Mouse (Mus musculus): ENCODE measurements around the gene Tgfbr1. TPM values are rescaled to one million over a fixed set of nuclear protein-coding genes. Genes with fewer than 3 reads are reported as not detected.

Tgfbr1 gene
- total and polyA plus RNA-seq, 3 experiments = 4.3 to 4.5 TPM; not detected in 1

DNA sequence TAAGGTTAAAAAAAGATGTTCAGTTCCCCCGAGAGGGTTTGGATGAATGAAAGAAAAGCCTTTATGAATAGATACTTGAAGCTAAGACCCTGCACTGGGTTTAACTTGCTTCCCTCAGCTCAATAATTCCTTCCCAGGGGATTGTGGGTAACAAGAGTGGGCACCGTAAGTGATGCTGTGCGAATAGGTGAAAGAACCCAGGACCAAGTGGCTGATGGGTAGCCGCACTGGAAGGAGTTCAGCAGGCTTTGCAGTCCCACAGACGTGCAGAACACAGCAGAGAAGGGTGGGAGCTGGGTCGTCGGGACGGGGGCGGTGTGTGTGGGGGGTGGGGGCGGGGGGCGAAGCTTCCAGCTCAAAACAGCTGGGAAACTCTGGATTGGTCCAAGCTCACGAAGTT is 82.1 kb downstream of the Tgfbr1 start:
- Histone ChIP-seq H3K27ac (ENCODE audit: control insufficient read depth, low read depth, low read length) (no peak overlapping the region), H3K4me3 (ENCODE audit: control insufficient read depth in 1 of 2, insufficient read depth in 1 of 2, low read depth in 2 of 2, low read length in 2 of 2) (no peak overlapping the region), H3K36me3 (ENCODE audit: control insufficient read depth in 1 of 2, insufficient read depth in 2 of 2, low read length in 2 of 2) (no peaks in the 10 kb centered on the region), H3K79me2 (ENCODE audit: control insufficient read depth, insufficient read depth, low read length, poor library complexity) (no peaks in the 10 kb centered on the region), H3K4me1 (ENCODE audit: control insufficient read depth in 1 of 2, insufficient read depth in 2 of 2, low read length in 2 of 2) (0 out of 4 replicates have a peak, but pooled peaks cover 0 to 3% of the 10 kb centered on the region in 2 experiments), H3K9ac (ENCODE audit: control insufficient read depth, low read depth, low read length, poor library complexity, severe bottlenecking) (no peak overlapping the region), H3K9me3 (replicated peaks; ENCODE audit: insufficient read depth, low read length) (no peaks in the 10 kb centered on the region), H3K27me3 (ENCODE audit: control insufficient read depth in 1 of 2, insufficient read depth in 2 of 2, low read length in 2 of 2) (no peaks in the 10 kb centered on the region)
- TF ChIP-seq MYC (IDR thresholded peaks at IDR 0.05; ENCODE audit: low read depth, low read length) = no peak
- no peak for TF ChIP-seq MYB (IDR thresholded peaks at IDR 0.05; ENCODE audit: low read depth, low read length)
- no peak for TF ChIP-seq UBTF (IDR thresholded peaks at IDR 0.05; ENCODE audit: borderline replicate concordance, insufficient read depth, low read depth, low read length)
- TF ChIP-seq JUND (IDR thresholded peaks at IDR 0.05; ENCODE audit: low read depth, low read length) = no peak
- no peak for TF ChIP-seq POLR2AphosphoS2 (IDR thresholded peaks at IDR 0.05; ENCODE audit: low read length)
- DNase-seq (ENCODE audit: low read depth, low spot score) = no peak

DNA sequence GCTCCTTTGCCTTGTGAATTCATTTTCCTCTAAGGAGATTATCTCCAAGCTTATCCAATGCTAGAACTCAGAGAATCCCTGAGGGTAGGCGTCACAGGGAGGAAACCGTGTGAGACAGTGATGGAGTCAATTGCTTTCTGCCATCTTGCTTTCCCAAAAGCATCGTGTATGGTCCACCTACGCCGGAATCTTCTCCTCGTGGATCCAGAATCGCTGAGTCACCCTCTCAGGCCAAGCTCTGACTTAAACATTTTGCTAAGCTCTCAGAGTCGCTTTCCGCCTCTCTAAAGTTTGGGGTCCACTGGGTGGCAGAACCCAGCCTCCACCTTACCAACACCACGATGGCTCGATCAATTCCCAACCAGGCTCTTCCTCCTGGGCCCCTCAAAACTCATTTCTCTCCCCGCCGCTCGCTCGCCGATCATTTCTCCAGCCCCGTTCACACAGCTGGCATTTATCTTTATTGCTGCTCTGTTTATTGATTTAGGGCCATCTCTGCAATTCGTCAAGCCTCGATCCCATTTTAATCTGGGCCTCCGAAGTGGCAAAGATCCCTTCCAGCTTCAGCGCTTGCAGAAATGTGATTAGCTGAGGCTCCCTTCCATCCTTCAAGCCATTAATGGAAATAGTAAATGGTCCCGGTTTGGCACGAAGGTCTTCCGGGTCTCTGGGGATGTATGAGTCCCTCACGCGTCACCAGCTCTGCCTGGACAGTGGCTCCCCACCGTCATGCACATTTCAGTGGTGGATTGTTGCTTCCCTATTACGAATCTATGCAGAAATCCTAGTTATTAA is 82.7 kb downstream of the Tgfbr1 start:
- TF ChIP-seq KAT2A (conservative IDR thresholded peaks at IDR 0.05; ENCODE audit: low read depth, low read length) = no peak
- H3K27me3 ChIP-seq (ENCODE audit: control insufficient read depth in 1 of 2, insufficient read depth in 2 of 2, low read length in 2 of 2) = no peaks in the 10 kb centered on the region
- H3K9ac ChIP-seq (ENCODE audit: control insufficient read depth, low read depth, low read length, poor library complexity, severe bottlenecking) = no peak overlapping the region
- H3K4me3 ChIP-seq (ENCODE audit: control insufficient read depth in 1 of 2, insufficient read depth in 1 of 2, low read depth in 2 of 2, low read length in 2 of 2) = no peak overlapping the region
- H3K9me3 ChIP-seq (replicated peaks; ENCODE audit: insufficient read depth, low read length) = no peaks in the 10 kb centered on the region
- no peaks in the 10 kb centered on the region for H3K79me2 ChIP-seq (ENCODE audit: control insufficient read depth, insufficient read depth, low read length, poor library complexity)
- no peak overlapping the region for H3K27ac ChIP-seq (ENCODE audit: control insufficient read depth, low read depth, low read length)
- H3K36me3 ChIP-seq (ENCODE audit: control insufficient read depth in 1 of 2, insufficient read depth in 2 of 2, low read length in 2 of 2) = no peaks in the 10 kb centered on the region
- H3K4me1 ChIP-seq (ENCODE audit: control insufficient read depth in 1 of 2, insufficient read depth in 2 of 2, low read length in 2 of 2) = 0 out of 4 replicates have a peak, but pooled peaks cover 0 to 3% of the 10 kb centered on the region in 2 experiments
- DNase-seq (ENCODE audit: low read depth, low spot score) = no peak

DNA sequence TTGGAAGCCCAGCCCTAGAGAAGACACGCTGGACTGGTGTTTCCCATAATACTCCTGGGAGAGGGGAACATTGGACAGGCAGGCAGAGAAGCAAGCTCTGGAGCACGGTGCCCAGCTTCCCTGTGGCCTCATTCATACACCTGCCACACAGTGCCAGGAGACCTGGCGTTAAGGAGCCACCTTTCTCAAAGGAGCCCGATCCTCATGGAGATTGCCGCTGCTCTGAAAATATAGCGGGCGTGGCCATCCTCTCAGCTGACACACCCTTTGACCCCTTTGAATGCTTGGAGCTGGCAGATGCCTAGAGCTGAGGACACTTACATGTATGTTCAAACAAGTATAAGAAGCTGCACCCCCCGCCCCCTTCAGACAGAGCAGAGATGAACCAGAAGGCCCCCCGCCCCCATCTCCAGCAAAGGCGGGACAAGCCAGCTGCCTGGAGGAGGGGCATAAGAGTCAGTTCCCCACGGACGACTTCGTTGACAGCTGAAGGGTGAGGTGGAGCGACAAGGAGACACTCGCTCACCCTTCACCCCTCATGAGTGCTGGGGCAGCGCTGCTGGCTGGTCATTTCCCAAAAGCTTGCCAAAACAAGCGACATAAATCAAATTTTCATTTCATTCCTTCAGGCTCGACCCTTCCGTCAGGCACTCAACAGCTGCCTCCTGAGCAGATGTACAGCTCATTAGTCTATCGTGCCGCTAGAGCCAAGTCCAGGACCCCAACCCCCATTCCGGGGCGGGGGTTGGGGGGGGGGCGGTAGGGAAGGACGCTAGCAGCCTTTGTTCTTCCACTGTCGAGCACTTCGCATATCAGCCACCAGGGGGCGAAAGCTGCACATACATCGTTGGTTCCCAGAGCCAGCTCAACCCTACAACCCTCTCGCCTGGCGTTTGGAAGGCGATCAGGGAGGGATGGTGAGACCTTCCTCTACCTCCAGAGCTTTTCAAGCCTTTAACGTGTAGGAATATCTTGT is 84.6 kb downstream of the Tgfbr1 start:
- Histone ChIP-seq H3K79me2 (ENCODE audit: control insufficient read depth, insufficient read depth, low read length, poor library complexity) (no peaks in the 10 kb centered on the region), H3K4me3 (ENCODE audit: control insufficient read depth in 1 of 2, insufficient read depth in 1 of 2, low read depth in 2 of 2, low read length in 2 of 2) (peak overlapping the region; percentile 72 to 79), H3K27ac (ENCODE audit: control insufficient read depth, low read depth, low read length) (no peak overlapping the region), H3K4me1 (ENCODE audit: control insufficient read depth in 1 of 2, insufficient read depth in 2 of 2, low read length in 2 of 2) (0 out of 4 replicates have a peak, but pooled peaks cover 0 to 3% of the 10 kb centered on the region in 2 experiments), H3K36me3 (ENCODE audit: control insufficient read depth in 1 of 2, insufficient read depth in 2 of 2, low read length in 2 of 2) (no peaks in the 10 kb centered on the region), H3K9me3 (replicated peaks; ENCODE audit: insufficient read depth, low read length) (no peaks in the 10 kb centered on the region), H3K27me3 (ENCODE audit: control insufficient read depth in 1 of 2, insufficient read depth in 2 of 2, low read length in 2 of 2) (no peaks in the 10 kb centered on the region), H3K9ac (ENCODE audit: control insufficient read depth, low read depth, low read length, poor library complexity, severe bottlenecking) (peak overlapping the region; percentile 58)
- DNase-seq (ENCODE audit: low read depth, low spot score) = peak; percentile 82
- TF ChIP-seq UBTF (IDR thresholded peaks at IDR 0.05; ENCODE audit: borderline replicate concordance, insufficient read depth, low read depth, low read length) (no peak), MXI1 (IDR thresholded peaks at IDR 0.05; ENCODE audit: low read depth, low read length) (peak; percentile 41; the same call in 1 of the 2 replicates), USF1 (IDR thresholded peaks at IDR 0.05; ENCODE audit: low read depth, low read length) (no peak), E2F4 (IDR thresholded peaks at IDR 0.05; ENCODE audit: borderline replicate concordance, low read depth, low read length) (no peak), TCF12 (IDR thresholded peaks at IDR 0.05; ENCODE audit: low read depth, low read length) (no peak), GATA1 (IDR thresholded peaks at IDR 0.05; ENCODE audit: low read depth, low read length) (no peak), TBP (IDR thresholded peaks at IDR 0.05; ENCODE audit: low read depth, low read length) (no peak), MAZ (IDR thresholded peaks at IDR 0.05; ENCODE audit: low read depth, low read length) (peak; percentile 58; the same call in 1 of the 2 replicates), RAD21 (IDR thresholded peaks at IDR 0.05; ENCODE audit: low read depth, low read length) (peak; percentile 84), ZNF384 (IDR thresholded peaks at IDR 0.05; ENCODE audit: low read depth, low read length) (no peak), MYB (IDR thresholded peaks at IDR 0.05; ENCODE audit: low read depth, low read length) (no peak), NELFE (IDR thresholded peaks at IDR 0.05; ENCODE audit: low read depth, low read length) (no peak), CTCF (IDR thresholded peaks at IDR 0.05 in 2 of 3, conservative IDR thresholded peaks at IDR 0.05 in 1 of 3; ENCODE audit: control insufficient read depth in 1 of 3, insufficient read depth in 1 of 3, low read depth in 2 of 3, low read length in 3 of 3, poor library complexity in 1 of 3, severe bottlenecking in 1 of 3) (peak; percentile 80 to 95 (median 83)), TAL1 (IDR thresholded peaks at IDR 0.05; ENCODE audit: low read length) (no peak), POLR2AphosphoS2 (IDR thresholded peaks at IDR 0.05; ENCODE audit: low read length) (no peak), BHLHE40 (IDR thresholded peaks at IDR 0.05; ENCODE audit: borderline replicate concordance, low read depth, low read length) (no peak), EP300 (IDR thresholded peaks at IDR 0.05; ENCODE audit: low read depth in 1 of 2, low read length in 2 of 2) (no peak), HCFC1 (IDR thresholded peaks at IDR 0.05; ENCODE audit: low read depth, low read length) (no peak), ETS1 (IDR thresholded peaks at IDR 0.05; ENCODE audit: low read depth, low read length) (no peak)

Measured in MEL (cell line).